Mouse (Mus musculus) limb, embryonic 14.5 days (tissue): ENCODE results near the gene Opn3. TPM values are rescaled to one million over a fixed set of nuclear protein-coding genes. Genes with fewer than 3 reads are reported as not detected.

Source experiments
- ATAC-seq: fragments of 200-750 bp; cut with Nextera tagmentation; 2 replicates; pipeline ENCODE4 v1.8.0; 2017; ENCODE audit warnings: low read depth, moderate number of reproducible peaks, moderate TSS enrichment; ENCODE audit not compliant: low FRiP score
- DNase-seq: peaks from one replicate; pipeline ENCODE4 v3.0.0-alpha.2; 2015; ENCODE audit warnings: low spot score
- H3K27ac ChIP-seq: fragments of 300-500 bp; sonication (generic); replicated peaks from 2 replicates; pipeline ENCODE4 v1.5.1; 2014; ENCODE audit warnings: low read depth, mild to moderate bottlenecking, low read length, moderate library complexity, mixed read lengths
- H3K27me3 ChIP-seq: fragments of 300-500 bp; sonication (generic); 2 replicates; pipeline ENCODE4 v1.6.1; 2014; ENCODE audit warnings: low read length, mixed read lengths; ENCODE audit not compliant: control insufficient read depth, insufficient read depth
- H3K36me3 ChIP-seq: fragments of 300-500 bp; sonication (generic); 2 replicates; pipeline ENCODE4 v1.6.1; 2014; ENCODE audit warnings: mild to moderate bottlenecking, low read length, moderate library complexity, mixed read lengths; ENCODE audit not compliant: control insufficient read depth, insufficient read depth
- H3K4me1 ChIP-seq: fragments of 300-500 bp; sonication (generic); 2 replicates; pipeline ENCODE4 v1.6.1; 2014; ENCODE audit warnings: antibody characterized with exemption, low read length, mixed read lengths; ENCODE audit not compliant: control insufficient read depth, insufficient read depth
- H3K4me2 ChIP-seq: fragments of 300-500 bp; sonication (generic); replicated peaks from 2 replicates; pipeline ENCODE4 v1.6.1; 2014; ENCODE audit warnings: low read depth, mild to moderate bottlenecking, low read length, moderate library complexity; ENCODE audit not compliant: severe bottlenecking
- H3K4me3 ChIP-seq: fragments of 300-500 bp; sonication (generic); replicated peaks from 2 replicates; pipeline ENCODE4 v1.5.1; 2014; ENCODE audit warnings: low read length
- H3K9ac ChIP-seq: fragments of 300-500 bp; sonication (generic); 2 replicates; pipeline ENCODE4 v1.6.1; 2014; ENCODE audit warnings: mild to moderate bottlenecking, low read depth, low read length, moderate library complexity; ENCODE audit not compliant: severe bottlenecking
- H3K9me3 ChIP-seq: fragments of 300-500 bp; sonication (generic); 2 replicates; pipeline ENCODE4 v1.6.1; 2016; ENCODE audit warnings: low read length; ENCODE audit not compliant: control insufficient read depth
- POLR2A ChIP-seq: fragments of 200-500 bp; IDR thresholded peaks from 2 replicates; pipeline ENCODE4 v1.8.0; 2012; ENCODE audit warnings: inconsistent platforms, mild to moderate bottlenecking, moderate library complexity, borderline replicate concordance; ENCODE audit not compliant: insufficient read depth, insufficient read length; ENCODE audit errors: extremely low read depth
- WGBS: fragments of 180-500 bp; shearing (Covaris S2); extraction: QIAGEN DNeasy Blood & Tissue Kit; methylation state at CpG from one replicate; pipeline ENCODE4 v1.1.7; 2014; 5-methylcytosine and 5-hydroxymethylcytosine counted together
- polyA plus RNA-seq, 2 experiments: library from polyadenylated mRNA; depleted of rRNA in 1 of 2; stranded (reverse) in 1 of 2; unstranded in 1 of 2; fragments of >200 nt; fragmentation: Nextera tagmentation in 1 of 2; extraction: Ambion mirVana in 1 of 2; gene quantifications; 2 replicates each; pipeline versions ENCODE4 v1.2.1 to v1.2.3; 2012 to 2014

The Opn3 gene
- polyA plus RNA-seq, 2 experiments: 2.6 to 6.5 TPM

DNA sequence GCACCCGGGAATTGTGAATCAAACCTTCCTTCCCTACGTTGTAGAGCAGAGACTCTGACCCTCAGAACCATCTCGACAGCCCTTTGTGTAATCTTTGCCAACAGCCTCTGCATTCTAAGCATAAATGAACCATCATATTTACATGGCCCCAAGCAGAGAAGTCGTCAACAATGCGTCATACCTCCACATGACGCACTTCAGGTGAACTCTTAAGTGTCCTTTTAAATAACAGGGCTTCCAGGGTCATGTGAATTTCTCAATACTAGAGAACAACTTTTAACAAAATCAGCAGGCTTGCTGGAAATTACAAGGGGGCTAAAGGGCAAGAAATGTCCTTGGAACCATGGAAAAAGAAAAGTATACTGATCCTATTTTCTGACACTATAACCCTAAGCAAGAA lies 68.9 kb downstream of the Opn3 start:
- 85% methylated on average over 6 of the region's 6 CpGs for WGBS
- Histone ChIP-seq H3K4me1 (peaks cover 6% of the 10 kb centered on the region), H3K27me3 (no peaks in the 10 kb centered on the region), H3K36me3 (peaks cover 9% of the 10 kb centered on the region), H3K9ac (no peak overlapping the region), H3K9me3 (no peaks in the 10 kb centered on the region), H3K4me3 (no peak overlapping the region), H3K27ac (no peak overlapping the region), H3K4me2 (no peak overlapping the region)
- no peak for TF ChIP-seq POLR2A
- DNase-seq (no peak), ATAC-seq (no peak)

DNA sequence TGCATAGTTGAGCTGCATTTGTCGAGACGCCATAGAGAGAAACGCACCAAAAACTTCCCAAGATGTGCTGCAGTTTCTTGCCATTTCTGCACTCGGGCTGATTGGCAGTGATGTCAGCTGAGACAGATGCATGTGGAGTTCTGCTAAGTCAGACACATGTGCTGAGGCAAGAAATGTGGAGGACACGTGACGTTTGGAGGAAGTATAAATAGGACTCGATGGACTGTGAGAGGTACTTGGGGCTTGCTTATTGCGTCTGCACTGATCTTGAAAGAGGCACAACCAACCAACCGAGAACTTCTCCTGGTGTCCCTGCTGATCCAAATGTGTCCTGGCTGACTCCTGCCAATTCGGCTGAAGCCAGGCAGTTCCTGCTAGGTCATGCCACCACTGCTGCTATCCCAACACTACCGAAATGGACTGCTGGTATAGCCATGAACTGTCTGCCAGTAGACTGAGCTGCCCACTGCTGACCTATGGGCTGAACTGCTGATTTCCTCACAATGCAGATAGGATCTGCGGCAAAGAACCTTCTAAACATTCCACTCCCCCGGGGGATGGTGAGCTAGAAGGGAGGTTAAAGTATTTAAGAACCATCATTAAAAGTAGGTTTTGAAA lies 72.7 kb downstream of the Opn3 start, which contains the start of gene Kmo:
Kmo (plus strand) TSS at position 568 of the 618 bp plus-strand sequence.
- ATAC-seq: no peak
- Histone ChIP-seq H3K27me3 (no peaks in the 10 kb centered on the region), H3K9ac (no peak within 1 kb of the TSS), H3K4me1 (peaks cover 6% of the 10 kb centered on the region), H3K9me3 (no peaks in the 10 kb centered on the region), H3K27ac (no peak within 1 kb of the TSS), H3K4me2 (no peak within 1 kb of the TSS), H3K36me3 (peaks cover 39% of the 10 kb centered on the region), H3K4me3 (no peak within 1 kb of the TSS)
- no peak for DNase-seq
- WGBS: 93% methylated on average over 13 of the region's 13 CpGs
- no peak for TF ChIP-seq POLR2A

DNA sequence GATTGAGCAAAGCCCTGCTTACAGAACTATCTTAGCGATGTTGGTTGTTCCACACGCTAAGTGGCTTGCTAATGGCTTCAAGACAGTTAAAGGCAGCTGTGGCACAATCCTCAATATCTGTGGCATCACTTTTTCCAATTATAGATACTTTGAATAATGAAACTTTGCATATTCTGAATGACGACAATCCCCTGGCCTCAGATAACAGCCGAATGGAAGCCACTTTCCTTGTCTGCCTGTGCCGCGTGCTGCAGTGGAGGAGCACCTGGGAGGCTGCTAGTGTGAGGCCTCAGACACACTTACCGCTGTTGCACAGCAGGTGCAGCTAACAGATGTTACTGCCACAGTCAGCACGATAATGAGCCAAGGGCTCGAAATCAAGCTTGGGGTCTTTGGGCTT lies 77.6 kb downstream of the Opn3 start:
- no peak for DNase-seq
- Histone ChIP-seq H3K27ac (no peak overlapping the region), H3K36me3 (peaks cover 68% of the 10 kb centered on the region), H3K27me3 (no peaks in the 10 kb centered on the region), H3K9me3 (no peaks in the 10 kb centered on the region), H3K4me2 (no peak overlapping the region), H3K4me3 (no peak overlapping the region), H3K9ac (no peak overlapping the region), H3K4me1 (no peaks in the 10 kb centered on the region)
- 90% methylated on average over 9 of the region's 9 CpGs for WGBS
- no peak for ATAC-seq
- TF ChIP-seq POLR2A: no peak

Other genes starting within 250 kb of the Opn3 start
- gene Rgs7, start 200.3 kb downstream of the Opn3 start, polyA plus RNA-seq (2012; rRNA removed): 0.42 and 0.47 TPM in 2 replicates
- gene Rgs7, start 200.3 kb downstream of the Opn3 start, polyA plus RNA-seq (2014; fragmentation: Nextera tagmentation; extraction: Ambion mirVana): 0.22 and 0.65 TPM in 2 replicates
- 0.21 and 0.36 TPM in 2 replicates for gene Kmo, start 72.4 kb downstream of the Opn3 start, polyA plus RNA-seq (2012; rRNA removed)
- gene Kmo, start 72.4 kb downstream of the Opn3 start, polyA plus RNA-seq (2014; fragmentation: Nextera tagmentation; extraction: Ambion mirVana): 0.22 and 0.55 TPM in 2 replicates
- gene Fh1, start 67.1 kb downstream of the Opn3 start, polyA plus RNA-seq (2012; rRNA removed): 68.3 and 85.1 TPM in 2 replicates
- gene Fh1, start 67.1 kb downstream of the Opn3 start, polyA plus RNA-seq (2014; fragmentation: Nextera tagmentation; extraction: Ambion mirVana): 106 and 113 TPM in 2 replicates
- gene Chml, start 125 bp upstream of the Opn3 start, polyA plus RNA-seq (2012; rRNA removed): 2.1 and 2.2 TPM in 2 replicates
- 1.5 and 1.9 TPM in 2 replicates for gene Chml, start 125 bp upstream of the Opn3 start, polyA plus RNA-seq (2014; fragmentation: Nextera tagmentation; extraction: Ambion mirVana)
- gene Wdr64, start 5.8 kb upstream of the Opn3 start, polyA plus RNA-seq (2012; rRNA removed): not detected in 2 replicates
- not detected in 2 replicates for gene Wdr64, start 5.8 kb upstream of the Opn3 start, polyA plus RNA-seq (2014; fragmentation: Nextera tagmentation; extraction: Ambion mirVana)
- gene Exo1, start 187.8 kb upstream of the Opn3 start, polyA plus RNA-seq (2012; rRNA removed): 8.9 and 15.8 TPM in 2 replicates
- 47.3 and 49.0 TPM in 2 replicates for gene Exo1, start 187.8 kb upstream of the Opn3 start, polyA plus RNA-seq (2014; fragmentation: Nextera tagmentation; extraction: Ambion mirVana)
- gene Gm38100, start 227.6 kb upstream of the Opn3 start, polyA plus RNA-seq (2012; rRNA removed): not detected in 2 replicates
- gene Gm38100, start 227.6 kb upstream of the Opn3 start, polyA plus RNA-seq (2014; fragmentation: Nextera tagmentation; extraction: Ambion mirVana): not detected in 2 replicates